Mouse (Mus musculus) 3T3-L1 (cell line): Measurements from ENCODE around the gene Gm21173.
"Not testable (repeated sequence)": the region's sequence is repeated elsewhere in the genome, so short reads cannot be mapped to it uniquely, and the experiment has no call there.

Experiments
- DNase-seq: peaks from one replicate; pipeline ENCODE4 v3.0.0-alpha.2; 2015; ENCODE audit warnings: low read depth, low spot score

The Gm21173 gene

GRCm38 (mm10) chrY:76761300-76761699, at the start of gene Gm21173:
TSS of gene Gm21173 (plus strand) at chrY:76761600.
- not testable (repeated sequence) for DNase-seq
